Mouse (Mus musculus) layer of hippocampus, postnatal 14 days (tissue): Measurements from ENCODE around the gene Dnase1l3. TPM values are rescaled to one million over a fixed set of nuclear protein-coding genes. Genes with fewer than 3 reads are reported as not detected.

Source experiments
- DNase-seq, 2 experiments: peaks; one replicate each; pipeline ENCODE4 v3.0.0; 2021 to 2022; ENCODE audit warnings: low spot score in 2 of 2, mixed read lengths in 1 of 2
- total RNA-seq, 2 experiments: library from RNA; stranded (reverse); gene quantifications; 2 replicates each; pipeline ENCODE4 v1.2.3; 2021

The Dnase1l3 gene
- total RNA-seq, 2 experiments from 2014 or later = not detected

DNA sequence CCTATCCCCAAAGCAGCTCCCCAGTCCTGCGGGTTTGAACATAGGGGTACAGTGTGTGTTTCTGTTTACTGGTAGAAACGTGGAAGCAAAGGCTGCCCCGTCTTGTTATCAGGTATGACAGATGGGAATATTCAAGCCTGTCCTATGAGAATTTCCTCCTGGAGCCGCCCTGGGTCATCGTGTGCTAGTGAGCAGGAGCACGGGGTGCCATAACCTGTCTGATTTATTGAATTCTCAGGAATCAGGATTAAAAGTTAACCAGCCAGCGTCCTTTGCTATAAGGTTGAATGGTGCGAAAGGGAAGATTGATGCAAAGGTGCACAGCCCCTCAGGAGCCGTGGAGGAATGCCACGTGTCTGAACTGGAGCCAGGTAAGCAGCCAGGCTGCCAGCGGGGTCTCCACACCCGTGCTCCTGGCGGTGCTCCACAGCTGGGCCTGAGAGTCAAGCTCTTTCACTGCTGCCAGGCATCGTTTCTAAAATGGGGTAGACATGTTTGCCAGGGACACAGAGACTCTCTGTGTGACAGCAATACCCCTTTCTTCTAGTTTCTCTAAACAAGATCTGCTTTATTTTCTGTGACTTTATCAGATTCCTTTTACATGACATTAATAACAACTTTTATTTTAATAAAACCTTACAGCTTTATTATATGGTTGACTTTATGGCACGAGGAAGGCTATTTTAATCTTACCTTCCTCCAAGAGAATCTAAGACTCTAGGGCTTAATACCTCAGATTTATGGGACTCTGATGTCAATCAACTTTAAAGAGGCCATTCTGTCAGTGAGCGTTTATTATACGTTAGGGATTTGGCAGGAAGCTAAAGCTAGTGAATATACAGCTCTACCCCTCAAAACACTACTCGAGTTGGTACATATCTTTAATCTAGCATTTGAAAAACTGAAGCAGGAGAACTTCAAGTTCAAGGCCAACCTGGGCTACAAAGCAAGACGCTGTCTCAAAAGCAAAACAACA lies 55.3 kb downstream of the Dnase1l3 start:
- peak in 1 of 2 experiments; percentile 41 for DNase-seq

DNA sequence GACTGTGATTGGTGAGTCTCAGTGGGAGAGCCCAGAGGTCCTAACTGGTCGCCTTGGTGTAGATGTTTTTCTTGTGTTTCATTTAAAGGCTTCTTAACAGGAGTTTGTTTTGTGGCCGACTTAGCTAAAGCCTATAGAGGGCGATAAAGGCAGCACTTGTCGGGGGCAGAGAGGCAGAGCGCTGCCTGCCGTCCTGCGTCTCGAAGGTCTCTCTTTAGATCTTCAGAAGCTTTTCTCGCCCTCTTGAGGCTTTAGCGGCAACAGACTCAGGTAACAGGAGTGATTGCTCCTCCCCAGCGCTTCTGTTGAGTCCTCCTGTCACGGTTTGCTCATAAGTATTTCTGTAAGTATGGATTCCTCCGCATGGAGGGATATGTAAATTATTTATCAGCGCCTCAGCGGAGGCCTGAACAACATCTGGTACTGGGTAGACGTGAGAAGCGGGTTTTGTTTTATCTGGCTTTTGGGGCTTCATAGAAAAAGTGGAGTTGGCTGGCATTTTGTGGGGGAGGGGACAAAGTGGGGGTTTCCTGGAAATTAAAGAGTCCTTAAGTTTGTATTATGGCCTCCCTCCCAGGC lies 57.2 kb downstream of the Dnase1l3 start:
- peak in 1 of 2 experiments; percentile 24 for DNase-seq

DNA sequence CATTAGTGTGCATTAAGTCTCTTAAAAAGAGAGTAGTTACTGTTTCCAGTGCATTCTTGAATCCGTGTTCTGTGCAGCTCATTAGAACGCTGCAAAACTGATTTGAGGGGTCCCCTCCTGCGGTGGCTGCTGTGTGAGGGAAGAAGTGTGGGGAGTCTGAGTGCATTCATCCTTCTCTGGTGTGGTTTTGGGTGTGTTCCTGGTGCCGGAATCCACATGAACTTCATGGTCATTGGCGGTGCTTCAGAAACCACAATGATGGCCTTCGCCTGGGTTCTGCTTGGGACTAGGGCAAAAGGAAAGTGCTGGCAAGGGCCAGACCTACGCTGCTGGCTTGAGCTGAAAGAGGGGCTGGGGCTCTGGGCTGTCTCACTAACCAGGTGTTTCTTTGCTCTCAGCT lies 60.2 kb downstream of the Dnase1l3 start:
- DNase-seq = no peak

DNA sequence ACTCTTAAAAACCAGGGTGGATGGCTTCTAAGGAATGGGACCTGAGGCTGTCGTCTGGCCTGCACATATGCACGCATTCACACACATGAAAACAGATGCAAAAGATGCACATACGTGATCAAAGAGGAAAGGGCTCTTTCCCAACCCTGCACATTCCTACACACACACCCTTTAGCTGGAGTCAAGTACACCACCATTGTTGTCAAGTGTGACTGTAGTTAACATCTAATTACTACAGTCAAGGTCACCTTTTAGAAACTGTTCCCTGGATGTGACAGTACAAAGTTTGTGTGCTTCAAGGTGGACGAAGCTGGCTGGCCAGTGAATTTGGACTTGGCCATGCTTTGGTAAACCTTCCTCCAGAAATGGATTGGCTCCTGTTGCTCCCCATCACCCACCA lies 62.2 kb downstream of the Dnase1l3 start:
- DNase-seq = no peak

DNA sequence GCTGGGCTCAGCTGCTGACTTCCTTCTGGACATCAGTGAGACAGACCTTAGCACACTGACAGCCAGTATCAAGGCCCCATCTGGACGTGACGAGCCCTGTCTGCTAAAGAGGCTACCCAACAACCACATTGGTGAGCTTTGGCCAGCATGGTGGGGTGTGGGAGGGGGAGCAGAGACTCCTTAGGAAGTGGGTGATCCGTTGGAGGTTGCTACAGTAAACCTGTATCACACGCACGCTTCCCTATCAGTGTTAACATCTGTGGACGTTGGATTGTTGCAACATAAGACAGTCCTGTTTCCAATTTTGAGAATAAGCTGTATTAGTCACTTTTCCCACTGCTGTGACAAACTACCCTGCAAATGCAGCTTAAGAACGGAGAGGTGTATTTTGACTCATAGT lies 65.3 kb downstream of the Dnase1l3 start:
- no peak for DNase-seq

DNA sequence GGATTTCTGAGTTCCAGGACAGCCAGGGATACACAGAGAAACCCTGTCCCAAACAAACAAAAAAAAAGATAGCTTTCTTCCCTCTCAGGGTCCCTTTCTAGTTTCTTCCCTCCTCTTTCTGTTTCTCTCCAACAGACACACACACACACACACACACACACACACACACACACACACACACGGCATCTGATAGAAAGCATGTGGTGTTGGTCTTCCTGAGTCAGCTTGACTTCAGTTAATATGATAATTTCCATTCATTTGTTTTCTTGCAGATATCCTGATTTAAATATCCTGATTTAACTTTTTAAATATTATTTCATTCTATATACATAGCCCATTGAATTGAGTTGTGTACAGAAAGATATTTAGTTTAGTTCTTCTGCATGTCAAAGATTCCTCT lies 66.0 kb downstream of the Dnase1l3 start:
- no peak for DNase-seq

DNA sequence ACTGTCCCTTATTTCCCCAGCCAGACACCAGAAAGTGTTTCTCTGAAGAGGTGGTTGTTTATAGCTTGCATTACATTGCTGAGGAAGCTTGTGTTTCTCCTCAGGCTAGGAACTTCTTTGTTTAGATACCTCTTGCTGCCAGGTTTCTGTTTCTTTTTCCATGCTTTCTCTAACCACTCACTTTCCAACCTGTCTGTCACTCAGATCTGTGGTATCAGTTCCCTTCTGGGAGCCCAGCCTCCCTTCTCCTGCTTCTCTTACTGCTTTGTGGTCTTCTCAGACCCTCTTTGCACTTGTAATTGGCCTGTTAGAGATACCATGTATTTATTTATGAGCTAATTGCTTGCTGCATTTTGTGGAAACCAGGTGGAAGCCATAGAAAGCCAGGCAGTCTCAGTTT lies 70.7 kb downstream of the Dnase1l3 start:
- no peak for DNase-seq

DNA sequence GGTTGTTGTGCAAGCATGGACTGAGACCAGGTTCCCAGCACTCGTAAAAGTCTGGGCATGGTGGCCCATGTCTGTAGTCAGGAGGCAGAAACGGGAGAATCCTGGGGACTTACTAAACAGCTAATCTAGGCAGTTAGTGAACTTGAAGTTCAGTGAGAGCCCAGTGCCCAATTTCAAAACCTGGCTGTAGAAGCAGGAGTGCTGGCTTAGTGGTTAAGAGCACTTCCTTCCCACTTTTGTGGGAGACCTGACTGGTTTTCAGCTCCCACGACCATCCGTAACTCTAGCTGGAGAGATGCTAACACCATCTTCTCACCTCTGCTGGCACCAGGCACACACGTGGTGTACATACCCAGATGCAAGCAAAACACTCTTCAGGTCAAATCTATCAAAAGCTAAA lies 72.9 kb downstream of the Dnase1l3 start:
- no peak for DNase-seq

DNA sequence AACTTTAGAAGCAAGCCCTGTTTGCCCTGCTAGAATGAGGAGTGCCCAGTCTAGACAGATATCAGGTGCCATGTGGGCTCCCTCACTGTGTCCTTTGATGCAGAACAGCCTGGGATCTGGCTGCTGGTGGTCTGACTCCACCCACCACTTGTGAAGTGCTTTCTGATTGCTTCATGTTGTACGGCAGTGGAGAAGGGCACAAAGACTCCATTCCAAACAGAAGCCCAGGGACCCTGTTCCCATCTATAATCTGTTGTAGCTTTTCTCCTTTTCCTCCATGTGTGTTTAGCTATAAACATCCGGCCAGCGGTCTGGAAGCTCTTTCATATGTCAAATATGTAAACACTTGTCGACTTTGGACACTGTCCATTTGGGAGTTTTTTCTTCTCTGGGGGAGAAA lies 74.5 kb downstream of the Dnase1l3 start:
- no peak for DNase-seq

DNA sequence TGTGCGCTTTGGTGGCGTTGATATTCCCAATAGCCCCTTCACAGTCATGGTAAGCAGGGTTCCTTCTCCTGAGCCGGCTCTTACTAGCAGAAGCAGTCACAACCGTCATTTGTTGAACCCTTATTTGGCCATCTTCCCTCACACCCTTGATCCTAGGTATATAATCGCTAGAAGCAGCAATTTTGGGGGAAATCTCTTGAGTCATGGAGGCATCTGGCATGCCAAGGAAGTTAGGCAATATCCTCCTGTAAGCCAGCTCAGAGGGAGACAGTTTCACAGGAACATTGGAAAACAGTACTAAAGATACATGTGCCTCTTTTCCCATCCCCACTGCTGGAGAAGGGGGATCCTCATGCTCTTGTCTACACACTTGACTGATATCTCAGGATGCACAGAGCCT lies 75.1 kb downstream of the Dnase1l3 start:
- DNase-seq = no peak

DNA sequence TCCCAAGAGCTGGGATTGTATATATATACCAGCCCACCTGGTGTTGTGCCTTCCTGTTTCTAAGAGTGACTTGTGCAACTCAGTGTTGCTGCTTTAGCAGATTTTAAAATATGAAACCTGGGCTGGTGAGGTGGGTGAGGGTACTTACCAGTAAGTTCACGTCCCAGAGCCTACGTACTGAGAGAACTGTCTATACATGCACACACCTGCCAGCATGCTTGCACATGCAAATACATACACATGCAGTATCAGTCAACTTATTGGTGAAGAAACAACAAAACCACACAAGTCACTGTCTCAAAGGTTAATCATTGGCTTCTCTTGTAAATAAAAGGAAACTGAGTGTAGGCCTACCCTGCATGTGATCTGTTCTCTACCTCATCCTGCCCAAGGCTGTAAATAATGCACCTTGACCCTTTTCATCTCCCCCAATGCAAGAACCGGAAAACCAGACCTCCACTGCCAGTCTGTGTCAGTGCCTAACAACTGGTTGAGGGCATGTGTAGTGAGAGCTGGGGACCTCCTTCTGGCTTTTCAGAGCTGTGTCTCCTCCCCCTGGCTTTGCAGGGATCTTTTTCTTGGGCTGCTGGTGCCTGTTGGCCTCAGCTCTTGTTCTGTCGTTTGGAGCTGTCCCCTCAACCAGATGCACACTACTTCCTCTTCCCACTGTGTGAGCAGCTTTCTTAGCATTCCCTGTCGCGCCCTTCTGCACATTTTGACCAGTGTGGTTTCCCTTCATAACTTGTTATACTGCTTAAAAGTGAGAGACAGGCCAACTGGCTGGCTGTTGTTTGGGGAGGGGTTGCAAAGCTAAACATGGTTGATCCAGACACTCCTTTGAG lies 76.0 kb downstream of the Dnase1l3 start:
- no peak for DNase-seq

Other genes with a start within 250 kb of the Dnase1l3 start
- gene Gm26661, start 203.0 kb downstream of the Dnase1l3 start, total RNA-seq = not detected
- 10 to 100 TPM; 35.7 to 78.7 TPM for gene Flnb, start 176.6 kb downstream of the Dnase1l3 start, total RNA-seq
- not detected for gene Gm45521, start 37.3 kb downstream of the Dnase1l3 start, total RNA-seq
- 10 to 100 TPM; 61.4 to 61.8 TPM for gene Abhd6, start 8.3 kb upstream of the Dnase1l3 start, total RNA-seq
- gene Rpp14, start 85.8 kb upstream of the Dnase1l3 start, total RNA-seq = 10 to 100 TPM; 24.5 to 25.4 TPM
- 10 to 100 TPM; 25.7 to 26.4 TPM for gene Pxk, start 103.6 kb upstream of the Dnase1l3 start, total RNA-seq
- gene Pdhb, start 178.5 kb upstream of the Dnase1l3 start, total RNA-seq = 100 to 1,000 TPM; 211 to 216 TPM
- 10 to 100 TPM; 48.9 to 49.4 TPM for gene Kctd6, start 219.6 kb upstream of the Dnase1l3 start, total RNA-seq